Mouse (Mus musculus) limb, embryonic 13.5 days (tissue): ENCODE data around the gene Mn1. TPM values are rescaled to one million over a fixed set of nuclear protein-coding genes. Genes with fewer than 3 reads are reported as not detected.
A peak's percentile ranks its signal among the peaks of the same experiment; 100 is the strongest.

Experiments used
- ATAC-seq: fragments of 200-750 bp; cut with Nextera tagmentation; 2 replicates; pipeline ENCODE4 v1.8.0; 2017; ENCODE audit warnings: low read depth, moderate number of reproducible peaks, moderate TSS enrichment; ENCODE audit not compliant: low FRiP score
- H3K27ac ChIP-seq: fragments of 300-500 bp; sonication (generic); 2 replicates; pipeline ENCODE4 v1.5.1; 2015; ENCODE audit warnings: inconsistent platforms, mild to moderate bottlenecking, moderate library complexity
- H3K27me3 ChIP-seq: fragments of 300-500 bp; sonication (generic); 2 replicates; pipeline ENCODE4 v1.6.1; 2015; ENCODE audit warnings: mild to moderate bottlenecking, inconsistent platforms
- H3K36me3 ChIP-seq: fragments of 300-500 bp; sonication (generic); 2 replicates; pipeline ENCODE4 v1.6.1; 2015; ENCODE audit warnings: inconsistent platforms, mild to moderate bottlenecking, moderate library complexity
- H3K4me1 ChIP-seq: fragments of 300-500 bp; sonication (generic); 2 replicates; pipeline ENCODE4 v1.6.1; 2015; ENCODE audit warnings: inconsistent platforms
- H3K4me2 ChIP-seq: fragments of 300-500 bp; sonication (generic); replicated peaks from 2 replicates; pipeline ENCODE4 v1.6.1; 2015; ENCODE audit warnings: inconsistent platforms, mild to moderate bottlenecking, moderate library complexity
- H3K4me3 ChIP-seq: fragments of 300-500 bp; sonication (generic); 2 replicates; pipeline ENCODE4 v1.5.1; 2015; ENCODE audit warnings: moderate library complexity, mild to moderate bottlenecking, inconsistent platforms
- H3K9ac ChIP-seq: fragments of 300-500 bp; sonication (generic); 2 replicates; pipeline ENCODE4 v1.6.1; 2015; ENCODE audit warnings: mild to moderate bottlenecking, inconsistent platforms
- H3K9me3 ChIP-seq: fragments of 300-500 bp; sonication (generic); 2 replicates; pipeline ENCODE4 v1.6.1; 2016; ENCODE audit warnings: inconsistent platforms
- WGBS: fragments of 180-500 bp; shearing (Covaris S2); methylation state at CpG from one replicate; pipeline ENCODE4 v1.1.7; 2015; 5-methylcytosine and 5-hydroxymethylcytosine counted together
- polyA plus RNA-seq: library from polyadenylated mRNA; unstranded; fragments of >200 nt; fragmentation: Nextera tagmentation; extraction: Ambion mirVana; gene quantifications from 2 replicates; pipeline ENCODE4 v1.2.1, GENCODE M21; 2015

Gene Mn1
- polyA plus RNA-seq, 1 experiment from 2014 or later: 22.9 TPM

GRCm38 (mm10) chr5:111466429-111466828 is 49.3 kb downstream of the Mn1 start:
- Histone ChIP-seq H3K9me3 (peaks cover 5% of the 10 kb centered on the region), H3K4me1 (no peaks in the 10 kb centered on the region), H3K9ac (no peak overlapping the region), H3K27me3 (no peaks in the 10 kb centered on the region), H3K36me3 (no peaks in the 10 kb centered on the region), H3K4me2 (no peak overlapping the region), H3K27ac (no peak overlapping the region), H3K4me3 (no peak overlapping the region)
- ATAC-seq: no peak
- 79% methylated on average over 9 of the region's 9 CpGs for WGBS

- no peak overlapping the region for H3K4me2 ChIP-seq
- WGBS: 42% methylated on average over 5 of the region's 5 CpGs
- no peak overlapping the region for H3K9ac ChIP-seq
These were observed 50.5 kb downstream of the Mn1 start for GRCm38 (mm10) chr5:111467699-111468098.

GRCm38 (mm10) chr5:111469195-111469882 is 52.2 kb downstream of the Mn1 start:
- ATAC-seq: no peak

More at GRCm38 (mm10) chr5:111467699-111468098, 50.5 kb downstream of the Mn1 start:
- Histone ChIP-seq H3K27me3 (peaks cover 2% of the 10 kb centered on the region; the same call in 1 of the 2 replicates), H3K4me1 (no peaks in the 10 kb centered on the region), H3K36me3 (no peaks in the 10 kb centered on the region), H3K4me3 (no peak overlapping the region), H3K27ac (no peak overlapping the region), H3K9me3 (peaks cover 5% of the 10 kb centered on the region)
- no peak for ATAC-seq

GRCm38 (mm10) chr5:111470875-111471274 is 53.7 kb downstream of the Mn1 start:
- no peak overlapping the region for H3K9ac ChIP-seq
- H3K27me3 ChIP-seq: peaks cover 7% of the 10 kb centered on the region; the same call in 1 of the 2 replicates
- no peaks in the 10 kb centered on the region for H3K9me3 ChIP-seq
- no peaks in the 10 kb centered on the region for H3K36me3 ChIP-seq
- WGBS: 82% methylated on average over 4 of the region's 4 CpGs
- no peak overlapping the region for H3K4me3 ChIP-seq
- peaks cover 4% of the 10 kb centered on the region; the same call in 1 of the 2 replicates for H3K4me1 ChIP-seq
- H3K4me2 ChIP-seq: no peak overlapping the region
- no peak overlapping the region for H3K27ac ChIP-seq
- no peak for ATAC-seq

More at GRCm38 (mm10) chr5:111469195-111469882, 52.2 kb downstream of the Mn1 start:
- peaks cover 4% of the 10 kb centered on the region; the same call in 1 of the 2 replicates for H3K4me1 ChIP-seq
- WGBS: 75% methylated on average over 7 of the region's 7 CpGs
- H3K9me3 ChIP-seq: peaks cover 5% of the 10 kb centered on the region
- no peak overlapping the region for H3K9ac ChIP-seq
- H3K36me3 ChIP-seq: no peaks in the 10 kb centered on the region
- H3K4me2 ChIP-seq: no peak overlapping the region
- no peak overlapping the region for H3K27ac ChIP-seq
- no peak overlapping the region for H3K4me3 ChIP-seq
- peaks cover 7% of the 10 kb centered on the region; the same call in 1 of the 2 replicates for H3K27me3 ChIP-seq

GRCm38 (mm10) chr5:111473425-111473824 is 56.3 kb downstream of the Mn1 start:
- H3K36me3 ChIP-seq: no peaks in the 10 kb centered on the region
- H3K4me1 ChIP-seq: peaks cover 4% of the 10 kb centered on the region; the same call in 1 of the 2 replicates
- H3K27me3 ChIP-seq: peaks cover 7% of the 10 kb centered on the region; the same call in 1 of the 2 replicates
- H3K27ac ChIP-seq: no peak overlapping the region
- no peaks in the 10 kb centered on the region for H3K9me3 ChIP-seq
- ATAC-seq: no peak
- no peak overlapping the region for H3K4me2 ChIP-seq
- H3K9ac ChIP-seq: peak overlapping the region; percentile 31; the same call in 1 of the 2 replicates
- no peak overlapping the region for H3K4me3 ChIP-seq
- WGBS: 72% methylated on average over 11 of the region's 11 CpGs

GRCm38 (mm10) chr5:111475721-111476120 is 58.6 kb downstream of the Mn1 start:
- Histone ChIP-seq H3K36me3 (no peaks in the 10 kb centered on the region), H3K9ac (no peak overlapping the region), H3K27ac (no peak overlapping the region), H3K4me1 (peaks cover 4% of the 10 kb centered on the region; the same call in 1 of the 2 replicates), H3K27me3 (peaks cover 9% of the 10 kb centered on the region; the same call in 1 of the 2 replicates), H3K4me2 (no peak overlapping the region), H3K9me3 (no peaks in the 10 kb centered on the region), H3K4me3 (no peak overlapping the region)
- ATAC-seq: no peak
- WGBS: 80% methylated on average over 5 of the region's 5 CpGs

- no peak overlapping the region for H3K4me3 ChIP-seq
- H3K36me3 ChIP-seq: no peaks in the 10 kb centered on the region
- peaks cover 4% of the 10 kb centered on the region; the same call in 1 of the 2 replicates for H3K4me1 ChIP-seq
- H3K9ac ChIP-seq: no peak overlapping the region
- no peak for ATAC-seq
- H3K4me2 ChIP-seq: no peak overlapping the region
- H3K27me3 ChIP-seq: peaks cover 12% of the 10 kb centered on the region; the same call in 1 of the 2 replicates
- H3K27ac ChIP-seq: no peak overlapping the region
- H3K9me3 ChIP-seq: no peaks in the 10 kb centered on the region
- 76% methylated on average over 6 of the region's 6 CpGs for WGBS
These were observed 59.0 kb downstream of the Mn1 start for GRCm38 (mm10) chr5:111476141-111476540.

GRCm38 (mm10) chr5:111485907-111486306 is 68.7 kb downstream of the Mn1 start:
- 0 out of 2 replicates have a peak, but pooled peaks cover 14% of the 10 kb centered on the region for H3K4me1 ChIP-seq
- no peak for ATAC-seq
- 77% methylated on average over 4 of the region's 4 CpGs for WGBS
- H3K27me3 ChIP-seq: 0 out of 2 replicates have a peak, but pooled peaks cover 5% of the 10 kb centered on the region
- no peak overlapping the region for H3K27ac ChIP-seq
- H3K36me3 ChIP-seq: no peaks in the 10 kb centered on the region
- H3K9ac ChIP-seq: no peak overlapping the region
- peaks cover 11% of the 10 kb centered on the region for H3K9me3 ChIP-seq
- no peak overlapping the region for H3K4me3 ChIP-seq
- H3K4me2 ChIP-seq: no peak overlapping the region

- no peaks in the 10 kb centered on the region for H3K9me3 ChIP-seq
- no peak overlapping the region for H3K9ac ChIP-seq
- H3K4me1 ChIP-seq: 0 out of 2 replicates have a peak, but pooled peaks cover 10% of the 10 kb centered on the region
- H3K27me3 ChIP-seq: no peaks in the 10 kb centered on the region
- H3K4me3 ChIP-seq: no peak overlapping the region
- no peak overlapping the region for H3K27ac ChIP-seq
- H3K36me3 ChIP-seq: no peaks in the 10 kb centered on the region
- WGBS: 58% methylated on average over 7 of the region's 7 CpGs
- peak overlapping the region; percentile 37; the same call in 1 of the 2 replicates for H3K4me2 ChIP-seq
- ATAC-seq: 0 out of 2 replicates have a peak, but pooled peaks have one; percentile 19
These were observed 72.0 kb downstream of the Mn1 start for GRCm38 (mm10) chr5:111489022-111489616.

- ATAC-seq: no peak
- 61% methylated on average over 4 of the region's 4 CpGs for WGBS
These were observed 73.4 kb downstream of the Mn1 start for GRCm38 (mm10) chr5:111490599-111490998.

GRCm38 (mm10) chr5:111491485-111491884 is 74.3 kb downstream of the Mn1 start:
- Histone ChIP-seq H3K4me2 (no peak overlapping the region), H3K9ac (no peak overlapping the region), H3K27me3 (no peaks in the 10 kb centered on the region), H3K27ac (no peak overlapping the region), H3K9me3 (no peaks in the 10 kb centered on the region), H3K4me3 (no peak overlapping the region), H3K36me3 (no peaks in the 10 kb centered on the region), H3K4me1 (peaks cover 14% of the 10 kb centered on the region; the same call in 1 of the 2 replicates)
- 79% methylated on average over 1 of the region's 1 CpGs for WGBS
- ATAC-seq: no peak

More at GRCm38 (mm10) chr5:111490599-111490998, 73.4 kb downstream of the Mn1 start:
- Histone ChIP-seq H3K36me3 (no peaks in the 10 kb centered on the region), H3K4me2 (no peak overlapping the region), H3K9ac (no peak overlapping the region), H3K4me3 (no peak overlapping the region), H3K4me1 (0 out of 2 replicates have a peak, but pooled peaks cover 10% of the 10 kb centered on the region), H3K9me3 (no peaks in the 10 kb centered on the region), H3K27me3 (no peaks in the 10 kb centered on the region), H3K27ac (no peak overlapping the region)

GRCm38 (mm10) chr5:111500036-111500435 is 82.9 kb downstream of the Mn1 start:
- Histone ChIP-seq H3K4me1 (peaks cover 11% of the 10 kb centered on the region), H3K36me3 (no peaks in the 10 kb centered on the region), H3K27ac (no peak overlapping the region), H3K4me3 (no peak overlapping the region), H3K9ac (no peak overlapping the region), H3K4me2 (no peak overlapping the region), H3K27me3 (peaks cover 9% of the 10 kb centered on the region; the same call in 1 of the 2 replicates), H3K9me3 (no peaks in the 10 kb centered on the region)
- ATAC-seq: no peak
- 50% methylated on average over 3 of the region's 3 CpGs for WGBS
